Mouse (Mus musculus) layer of hippocampus, adult 9-10 months (tissue): ENCODE measurements around the gene Scube3.

Experiments used
- DNase-seq: peaks from one replicate; pipeline ENCODE4 v3.0.0; 2022; ENCODE audit warnings: low spot score

The Scube3 gene

DNA sequence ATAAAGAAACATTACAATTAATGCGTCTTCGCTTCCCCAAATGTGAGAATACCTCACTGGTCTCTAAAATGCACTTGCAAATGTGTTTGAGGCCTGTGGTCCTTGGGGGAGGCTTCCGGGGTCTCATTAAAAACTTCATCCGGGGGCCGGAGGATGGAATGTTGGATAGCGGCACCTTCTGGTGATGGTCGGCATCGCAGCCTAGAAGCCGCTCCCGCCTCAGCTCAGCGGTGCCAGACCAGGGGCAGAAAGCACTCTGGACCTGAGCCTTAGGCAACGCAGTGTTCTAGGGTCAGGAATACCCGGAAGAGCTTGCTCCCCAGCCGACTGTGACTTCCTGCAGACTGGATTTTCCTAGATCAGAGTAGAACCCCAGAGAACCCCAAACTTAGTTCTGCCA, 8.7 kb upstream of the Scube3 start:
- DNase-seq, result no peak

DNA sequence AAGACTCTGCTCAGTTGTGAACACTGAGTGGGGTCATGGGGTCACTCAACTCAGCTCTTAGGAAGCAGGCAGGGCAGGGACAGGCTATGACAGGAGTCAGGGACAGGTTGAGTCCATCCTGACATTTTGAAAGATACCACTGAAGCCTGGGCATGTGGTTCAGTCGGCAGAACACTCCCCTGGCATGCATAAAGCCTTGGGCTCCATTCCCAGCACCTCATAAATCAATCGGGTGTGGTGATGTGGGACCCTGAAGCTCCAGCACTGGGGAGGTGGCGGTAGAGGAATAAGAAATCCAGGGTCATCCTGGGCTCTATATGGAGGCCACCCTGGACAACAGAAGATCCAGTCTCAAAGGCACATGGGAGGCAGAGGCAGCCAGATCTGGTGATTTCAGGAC, 6.4 kb upstream of the Scube3 start:
- DNase-seq, result no peak

DNA sequence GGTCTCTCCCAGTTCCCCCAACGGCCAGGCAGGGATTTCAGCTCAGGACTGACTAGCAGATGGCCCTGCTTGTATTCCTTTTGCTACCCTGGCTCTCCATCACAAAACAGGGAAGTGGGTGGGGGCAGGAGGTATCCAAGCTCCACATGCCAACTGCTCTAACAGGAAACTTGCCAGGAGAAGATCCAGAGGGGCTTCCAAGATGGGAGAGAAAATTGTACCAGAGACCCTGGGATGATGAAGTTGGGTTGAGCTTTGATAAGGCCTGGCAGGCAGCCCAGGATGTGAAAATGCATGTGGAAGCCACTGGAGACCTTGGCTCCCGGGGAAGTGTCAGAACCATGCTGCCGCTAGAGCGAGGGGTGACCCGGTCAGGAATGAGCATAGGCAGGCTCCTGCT, 5.7 kb upstream of the Scube3 start:
- DNase-seq, result no peak

DNA sequence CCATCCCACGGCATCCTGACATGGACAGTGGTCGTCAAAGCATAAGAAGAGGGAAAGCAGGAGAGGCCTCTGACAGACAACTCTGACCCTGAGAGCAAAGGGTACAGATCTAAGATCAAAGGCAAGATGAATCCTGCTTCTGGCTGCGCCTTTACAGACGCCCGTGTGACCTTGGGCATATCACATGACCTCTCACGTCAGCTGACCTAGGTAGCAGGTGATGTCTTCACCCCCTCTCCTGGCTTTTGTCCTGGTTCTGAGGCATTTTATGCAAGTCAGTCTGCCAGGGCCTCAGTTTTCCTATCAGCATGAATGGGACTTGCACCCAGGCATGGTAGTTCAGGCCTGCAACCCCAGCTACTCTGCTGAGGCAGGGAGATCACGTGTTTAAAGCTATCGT, 3.9 kb upstream of the Scube3 start:
- DNase-seq, result no peak

DNA sequence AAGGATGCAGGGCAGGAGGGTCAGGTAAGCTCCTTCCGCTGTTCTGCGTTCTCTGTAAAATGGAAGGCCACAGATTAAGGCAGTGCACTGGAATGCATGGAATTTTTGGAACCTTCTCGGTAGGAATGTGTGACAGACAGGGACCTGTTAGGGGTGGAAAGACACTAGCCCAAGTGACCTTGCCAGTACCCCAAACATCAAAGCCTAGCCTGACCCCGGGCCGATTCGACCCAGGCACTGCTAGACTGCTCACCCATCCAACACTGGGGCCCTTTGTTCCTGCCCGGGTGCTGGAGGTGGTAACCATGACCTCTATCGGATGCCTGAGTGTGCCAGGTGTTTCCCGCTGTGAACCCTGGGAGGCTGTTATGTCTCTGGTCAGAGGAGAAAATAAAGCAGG, 3.3 kb upstream of the Scube3 start:
- no peak for DNase-seq

DNA sequence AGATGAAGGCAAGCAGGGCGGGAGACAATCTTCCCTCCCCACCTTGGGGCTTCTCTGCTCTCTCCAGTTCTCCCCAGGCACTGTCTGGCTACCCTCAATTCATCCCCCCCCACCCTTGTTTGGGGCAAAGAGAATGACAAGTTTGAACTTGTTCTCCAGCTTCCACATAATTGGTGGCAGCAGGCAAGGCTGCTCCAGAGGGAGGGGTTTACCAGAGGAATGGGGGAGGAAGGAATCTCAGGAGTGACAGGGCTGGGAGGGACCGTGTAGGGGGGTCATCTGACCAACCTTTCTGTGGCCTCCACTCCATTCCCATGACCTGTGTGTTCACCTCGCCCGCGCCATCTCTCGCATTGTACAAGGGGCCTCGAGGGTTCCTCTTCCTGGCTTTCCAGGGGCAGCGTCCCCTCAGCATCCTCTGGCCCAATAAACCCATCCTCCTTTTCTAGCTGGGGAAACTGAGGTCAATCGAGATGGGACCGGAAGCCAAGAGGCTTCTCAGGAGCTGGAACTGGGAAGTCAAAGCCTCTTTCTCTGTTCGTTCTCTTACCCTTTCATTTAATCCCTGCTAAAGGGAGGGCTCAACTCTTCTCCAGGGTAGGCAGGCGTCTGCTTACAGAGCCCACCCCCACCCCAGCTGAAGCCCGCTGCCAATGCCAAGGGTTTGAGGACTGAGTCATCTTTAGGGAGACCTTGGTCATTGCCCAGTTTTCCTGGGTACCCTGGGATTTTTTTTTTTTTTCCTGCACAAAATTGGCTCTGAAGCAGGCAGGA, 1.3 kb upstream of the Scube3 start:
- DNase-seq, result no peak

DNA sequence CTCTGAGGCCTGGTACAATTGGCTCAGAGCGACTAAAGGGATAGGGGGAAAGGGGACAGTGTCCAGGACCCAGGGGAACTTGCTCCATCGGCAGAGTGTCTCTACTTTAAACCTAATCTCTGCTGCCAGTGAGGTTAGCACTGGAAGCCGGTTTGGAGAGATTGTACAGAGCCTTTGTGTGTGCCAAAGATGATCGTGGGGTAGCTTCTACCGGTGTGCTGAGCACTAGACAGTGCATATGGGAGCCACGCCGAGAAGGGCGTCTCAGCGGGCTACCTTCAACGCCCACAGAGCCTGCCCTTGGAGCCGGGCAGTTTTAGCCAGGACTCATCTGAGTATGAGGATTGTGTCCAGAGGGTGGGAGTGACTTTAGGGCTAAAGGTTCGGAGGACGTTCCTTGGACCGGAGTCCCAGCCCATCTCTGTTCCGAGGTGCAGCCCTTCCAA, 713 bp upstream of the Scube3 start:
- DNase-seq, result no peak

DNA sequence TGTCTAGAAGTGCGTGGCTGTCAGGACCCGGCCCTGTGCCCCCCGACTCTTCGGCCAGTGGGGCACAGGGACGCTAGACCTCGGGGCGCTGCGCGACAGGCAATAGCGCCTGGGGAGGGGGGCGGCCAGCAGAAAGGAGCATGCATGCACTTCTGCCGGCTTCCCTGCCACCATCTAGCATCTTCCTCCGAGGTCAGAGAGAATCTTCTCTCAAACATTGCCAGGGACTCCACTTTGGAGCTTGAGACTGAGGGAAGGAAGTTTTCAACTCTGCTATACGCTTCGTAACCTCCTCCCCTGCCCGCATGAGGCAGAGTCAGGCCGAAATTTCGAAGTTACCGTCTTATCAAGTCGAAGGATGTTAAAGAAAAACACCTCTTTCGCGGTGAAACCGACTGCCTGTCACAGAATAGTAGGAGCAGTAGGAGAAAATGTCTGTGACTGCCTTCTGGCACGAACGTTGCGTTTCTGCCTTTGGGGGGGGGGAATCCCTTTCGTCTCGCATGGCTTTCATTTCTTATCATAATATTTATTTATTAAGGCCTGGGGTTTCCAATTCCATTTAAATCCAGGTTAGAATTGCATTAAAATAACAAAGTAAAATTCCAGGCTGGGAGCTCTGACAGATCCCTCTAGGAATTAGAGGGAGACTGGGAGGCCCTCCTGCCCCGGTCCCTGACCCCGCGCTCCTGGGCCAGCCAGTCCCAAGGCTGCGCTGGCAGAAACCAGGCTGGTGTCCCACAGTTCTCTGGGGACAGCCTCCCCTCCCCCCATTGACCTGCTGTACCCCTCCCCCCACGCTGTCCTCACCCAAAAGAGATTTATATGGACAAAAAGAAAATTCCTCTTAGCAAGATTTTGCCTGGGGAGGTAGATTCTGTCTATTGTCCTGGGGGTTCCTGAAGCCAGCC, 1.0 kb downstream of the Scube3 start:
- DNase-seq, result no peak

DNA sequence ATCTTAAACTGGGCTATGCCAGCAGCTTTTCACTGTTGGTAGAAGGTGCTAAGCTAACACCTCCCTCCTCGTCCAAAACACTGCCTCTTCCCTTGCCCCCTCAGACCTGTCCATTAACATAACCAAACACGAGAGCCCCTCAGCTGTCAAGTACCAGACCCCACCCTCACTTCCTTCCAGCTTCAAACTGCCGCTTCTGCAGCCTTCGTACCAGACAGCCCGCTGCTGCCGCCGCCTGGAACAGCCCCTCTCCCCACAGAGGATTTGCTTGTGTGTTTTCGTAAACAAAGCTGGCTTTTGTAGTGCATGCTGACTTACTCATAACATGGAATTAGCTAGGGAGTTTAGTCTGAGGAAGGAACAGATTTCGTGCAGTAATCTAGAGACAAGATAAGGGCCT, 1.8 kb downstream of the Scube3 start:
- no peak for DNase-seq

DNA sequence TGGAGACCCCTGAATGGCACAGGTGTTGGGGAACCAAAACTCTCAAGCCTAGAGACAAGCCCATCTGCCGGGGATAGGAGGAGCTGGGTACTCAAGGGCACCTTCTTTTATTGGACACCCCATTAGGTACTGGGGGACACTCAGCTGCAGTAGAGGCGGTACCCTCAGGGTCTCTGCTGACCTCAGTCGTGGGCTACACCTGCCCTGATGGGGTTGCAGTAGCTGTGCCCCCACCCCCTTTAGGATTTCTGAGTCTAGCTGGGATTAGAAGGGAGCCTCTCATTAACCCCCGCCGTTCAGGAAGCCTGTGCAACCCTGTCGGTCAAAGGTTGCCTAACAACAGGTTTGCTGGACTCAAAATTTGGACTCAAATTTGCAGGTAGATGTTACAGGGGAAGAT, 2.3 kb downstream of the Scube3 start:
- DNase-seq, result no peak

DNA sequence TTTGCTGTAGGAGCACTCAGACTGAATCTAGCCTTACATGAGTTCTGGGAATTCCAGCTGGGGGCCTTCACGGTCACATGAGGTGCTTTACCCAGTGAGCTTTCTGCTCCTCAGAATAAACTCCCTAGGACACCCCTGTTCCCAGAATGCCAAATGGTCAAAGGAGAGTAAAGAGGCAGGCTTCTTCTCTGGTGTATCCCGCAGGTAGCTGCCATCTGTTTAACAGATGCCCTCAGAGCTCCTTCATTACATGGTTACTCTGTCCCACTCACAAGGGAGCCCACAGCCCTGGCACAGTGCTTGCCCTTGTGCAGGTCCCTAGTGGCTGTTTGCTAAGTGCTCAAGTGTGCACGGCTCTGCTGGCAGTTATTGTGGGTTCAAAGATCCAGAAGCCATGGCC, 6.3 kb downstream of the Scube3 start:
- no peak for DNase-seq

DNA sequence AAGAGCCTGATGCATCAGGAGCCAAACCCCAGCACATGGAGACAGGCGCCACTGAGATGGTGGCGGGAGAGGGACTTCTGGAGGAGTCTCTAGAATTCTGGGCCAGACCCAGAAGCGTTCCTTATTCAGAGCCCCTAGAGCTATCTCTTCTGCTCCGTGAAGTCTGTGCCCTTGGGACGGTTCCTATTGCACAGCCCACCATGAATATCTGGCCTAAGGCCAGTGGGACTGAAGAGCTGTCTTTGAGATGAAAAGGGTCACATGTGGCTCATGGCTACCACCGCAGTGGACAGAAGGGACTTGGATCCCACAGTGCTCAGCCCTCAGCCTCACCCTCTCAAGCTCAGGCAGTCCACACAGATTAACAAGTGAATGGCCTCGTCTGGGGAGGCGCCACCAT, 7.8 kb downstream of the Scube3 start:
- no peak for DNase-seq

DNA sequence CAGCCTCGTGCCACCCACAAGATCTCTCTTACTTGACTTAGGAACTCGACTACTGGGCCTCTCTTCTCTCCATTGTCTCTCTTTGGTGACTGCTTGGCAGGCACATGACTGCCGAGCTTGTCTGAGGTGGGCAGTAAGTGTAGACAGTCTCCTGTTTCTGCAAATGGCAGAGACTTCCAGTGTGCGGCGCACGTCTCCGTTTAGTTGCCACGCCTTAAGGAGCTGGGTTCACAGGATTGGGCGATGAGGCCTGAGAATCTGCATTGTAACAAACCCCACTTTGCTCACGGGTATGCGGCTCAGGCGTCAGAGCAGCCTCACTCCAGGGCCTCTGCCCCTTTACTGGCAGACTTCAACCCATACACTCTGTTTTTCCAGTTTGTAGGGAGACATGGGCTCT, 8.5 kb downstream of the Scube3 start:
- no peak for DNase-seq

DNA sequence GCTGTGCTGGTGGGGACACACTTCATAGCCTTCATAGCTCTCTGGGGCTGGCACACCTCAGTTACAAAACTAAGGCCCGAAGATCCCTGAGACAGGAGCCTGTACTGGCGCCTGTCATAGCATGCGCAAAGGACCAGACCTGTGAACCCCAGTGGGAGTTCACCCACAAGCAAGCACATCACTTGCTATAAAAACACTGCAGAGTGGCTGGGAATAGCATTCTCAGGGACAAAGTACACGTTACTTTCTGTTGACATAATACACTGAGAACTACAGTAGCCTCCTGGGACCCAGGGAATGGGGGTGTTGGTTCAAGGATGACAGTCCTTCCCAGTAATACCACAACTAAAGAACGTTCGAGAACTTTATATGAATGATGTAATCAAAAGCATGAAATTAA, 11.2 kb downstream of the Scube3 start:
- DNase-seq, result no peak

DNA sequence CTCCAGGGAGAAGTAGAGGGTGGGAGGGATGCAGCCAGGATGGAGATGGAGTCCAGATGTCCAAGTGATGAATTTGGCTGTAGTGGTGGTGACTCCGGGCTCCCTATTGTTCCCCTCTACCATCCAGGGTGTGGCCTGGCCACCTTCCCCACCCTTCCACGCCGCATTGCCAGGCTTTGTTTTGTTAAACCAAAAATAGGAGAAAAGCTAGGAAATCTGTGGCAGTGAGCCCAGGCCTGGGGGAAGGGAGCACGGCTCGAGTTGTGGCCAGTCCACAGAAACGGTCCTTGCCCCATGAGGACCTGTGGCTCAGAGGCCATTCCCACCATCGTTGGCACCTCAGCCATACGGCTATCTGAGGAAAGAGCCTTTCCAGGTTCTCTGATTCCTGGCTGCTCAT, 13.0 kb downstream of the Scube3 start:
- no peak for DNase-seq

DNA sequence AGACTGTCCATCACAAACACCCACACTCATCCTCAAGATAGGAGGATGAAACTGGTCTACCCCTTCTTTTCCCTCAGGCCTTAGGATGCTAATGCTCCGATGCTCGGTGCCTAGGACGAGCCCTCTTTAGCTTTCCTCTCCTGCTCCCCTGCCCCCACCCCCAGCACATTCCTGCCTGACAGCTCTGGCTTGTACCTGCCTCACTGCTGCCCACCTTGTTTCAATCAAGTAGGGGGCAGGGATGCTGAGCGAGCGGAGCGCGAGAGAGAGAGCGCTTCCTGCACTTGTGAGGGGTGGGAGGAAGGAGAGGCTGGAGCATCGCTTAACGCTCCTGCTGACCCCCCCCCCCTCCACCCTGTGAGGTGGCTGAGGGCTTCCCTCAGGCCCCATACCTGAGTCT, 18.4 kb downstream of the Scube3 start:
- no peak for DNase-seq

DNA sequence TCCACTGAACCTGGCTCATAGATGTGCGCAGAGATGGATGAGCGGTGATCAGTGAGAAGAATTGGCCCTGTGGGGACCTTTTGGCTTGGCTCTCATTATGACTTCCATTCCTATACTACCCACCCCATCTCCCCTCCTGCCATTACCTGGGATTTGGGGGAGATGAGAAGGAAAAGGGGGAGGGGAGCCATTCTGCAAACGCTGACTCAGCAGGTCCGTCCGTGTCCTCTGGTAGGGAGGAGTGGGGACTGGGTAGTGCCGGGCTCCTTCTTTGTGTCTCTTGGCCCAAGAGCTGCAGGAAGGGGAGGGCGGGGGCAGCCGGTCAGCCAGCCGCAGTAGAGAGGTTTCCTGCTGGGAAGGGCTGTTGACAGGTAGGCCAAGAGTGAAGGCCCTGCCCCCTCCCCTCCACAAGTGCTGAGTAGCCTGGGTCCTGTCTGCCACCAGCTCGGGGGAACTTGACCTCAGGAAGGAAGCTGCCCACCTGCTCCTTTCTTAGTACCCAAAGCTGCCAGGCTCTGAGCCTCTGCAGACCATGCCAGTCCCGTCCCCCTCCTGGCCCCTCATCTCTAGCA, 19.5 kb downstream of the Scube3 start:
- no peak for DNase-seq

DNA sequence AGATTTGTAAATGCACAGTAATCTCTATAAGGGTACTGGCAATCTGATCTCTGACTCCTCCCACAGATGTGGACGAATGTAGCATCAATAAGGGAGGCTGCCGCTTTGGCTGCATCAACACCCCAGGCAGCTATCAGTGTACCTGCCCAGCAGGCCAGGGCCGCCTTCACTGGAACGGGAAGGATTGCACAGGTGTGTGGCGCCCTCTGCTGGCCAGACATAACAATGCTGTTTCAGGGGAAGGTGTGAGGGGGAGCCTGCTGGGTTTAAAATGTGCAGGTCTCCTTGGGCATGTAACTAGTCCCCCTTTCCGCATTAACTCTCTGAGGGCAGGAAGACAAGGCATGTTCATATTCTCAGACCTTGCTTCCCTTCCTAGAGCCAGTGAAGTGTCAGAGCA, 21.7 kb downstream of the Scube3 start:
- peak; percentile 49 for DNase-seq

DNA sequence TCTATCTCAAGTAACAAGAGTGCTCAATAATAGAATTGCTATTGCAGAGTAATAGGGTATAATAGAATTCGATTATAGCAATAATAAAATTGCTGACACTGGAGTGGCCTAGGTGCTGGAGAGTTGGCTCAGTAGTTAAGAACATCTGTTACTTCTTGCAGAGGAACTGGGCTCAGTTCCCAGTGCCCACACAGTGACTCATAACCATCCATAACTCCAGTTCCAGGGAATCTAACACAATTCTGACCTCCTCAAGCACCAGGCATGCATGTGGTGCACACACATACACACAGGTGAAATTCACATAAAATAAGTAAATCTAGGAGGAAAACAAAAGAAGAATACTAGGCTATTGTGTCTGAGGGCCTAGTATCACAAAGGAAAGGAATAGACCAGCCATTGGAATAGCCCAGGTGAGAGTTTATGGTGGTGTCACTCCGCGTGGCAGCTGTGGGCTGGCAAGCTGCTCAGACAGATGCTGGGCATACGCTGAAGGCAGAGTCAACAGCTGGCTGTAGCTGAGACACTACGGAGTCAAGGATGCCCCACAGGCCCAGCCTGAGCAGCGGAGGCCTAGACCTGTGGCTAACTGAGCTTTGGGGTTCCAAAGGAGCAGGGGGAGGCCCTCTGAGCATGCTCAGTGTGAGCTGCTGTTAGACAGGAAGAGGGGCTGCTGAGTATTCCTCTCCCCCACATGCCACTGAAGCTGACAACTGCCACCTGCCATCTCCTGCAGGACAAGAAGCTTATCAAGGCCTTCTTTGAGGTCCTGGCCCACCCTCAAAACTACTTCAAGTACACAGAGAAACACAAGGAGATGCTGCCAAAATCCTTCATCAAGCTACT, 28.7 kb downstream of the Scube3 start:
- no peak for DNase-seq

DNA sequence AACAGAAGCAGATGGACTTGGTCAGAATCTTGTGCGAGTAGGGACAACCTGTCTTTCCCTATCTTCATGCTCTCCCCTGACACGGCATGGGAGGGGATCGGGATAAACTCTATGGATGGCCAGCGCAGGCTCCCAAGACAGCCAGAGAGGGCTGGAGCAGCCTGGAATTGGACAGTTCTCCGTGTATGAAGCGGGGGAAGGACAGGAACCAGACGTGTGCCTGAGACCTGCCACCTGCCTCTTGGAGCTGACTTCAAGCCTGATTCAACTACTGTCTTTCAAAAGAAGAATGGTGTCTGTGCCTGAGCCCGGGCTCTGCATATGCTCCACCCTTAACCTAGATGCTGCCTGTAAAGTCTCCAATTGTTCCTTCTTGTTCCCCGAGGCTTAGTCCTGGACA, 30.7 kb downstream of the Scube3 start:
- DNase-seq, result no peak

DNA sequence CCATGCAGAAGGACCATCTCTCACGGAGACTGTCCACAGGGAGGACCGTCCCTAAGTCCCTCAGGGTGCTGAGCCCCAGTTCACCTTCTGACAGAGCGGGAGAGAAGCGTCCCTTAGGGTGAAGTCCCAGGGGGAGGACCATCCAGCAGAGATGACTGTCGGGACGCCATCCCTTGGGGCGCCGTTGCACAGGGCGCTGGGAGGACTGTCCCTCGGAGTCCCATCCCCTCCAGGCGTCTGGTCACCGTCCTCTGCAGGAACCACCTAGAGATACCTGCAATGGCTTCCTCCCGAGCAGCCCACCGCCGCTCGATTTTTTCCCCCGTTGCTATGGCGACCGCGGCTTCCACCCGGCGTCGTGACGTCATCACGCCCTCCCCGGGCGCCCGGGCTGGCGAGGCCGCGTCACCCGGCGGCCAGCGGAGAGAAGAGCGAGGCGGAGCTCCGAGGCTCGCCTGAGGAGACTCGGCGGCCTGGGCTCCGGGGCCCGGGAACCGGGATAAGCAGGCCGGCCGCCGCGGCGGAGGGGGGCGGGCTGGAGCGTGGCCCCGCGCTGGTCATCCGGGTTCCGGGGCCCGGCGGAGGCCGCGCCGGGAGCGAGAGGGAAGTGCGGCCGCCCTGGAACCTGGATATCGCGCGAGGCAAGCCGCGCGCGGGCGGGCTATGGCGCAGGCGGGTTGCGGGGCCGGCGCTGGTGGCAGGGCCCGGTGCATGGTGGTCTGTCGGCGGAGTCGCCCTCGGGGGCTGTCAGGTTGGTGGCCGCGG, 35.0 kb downstream of the Scube3 start, which contains the start of gene Zfp523:
Zfp523 (plus strand) TSS at position 355 of the 765 bp plus-strand sequence.
- peak; percentile 70 for DNase-seq
